Mouse (Mus musculus): ENCODE results near the gene Bbx.

Bbx gene

DNA sequence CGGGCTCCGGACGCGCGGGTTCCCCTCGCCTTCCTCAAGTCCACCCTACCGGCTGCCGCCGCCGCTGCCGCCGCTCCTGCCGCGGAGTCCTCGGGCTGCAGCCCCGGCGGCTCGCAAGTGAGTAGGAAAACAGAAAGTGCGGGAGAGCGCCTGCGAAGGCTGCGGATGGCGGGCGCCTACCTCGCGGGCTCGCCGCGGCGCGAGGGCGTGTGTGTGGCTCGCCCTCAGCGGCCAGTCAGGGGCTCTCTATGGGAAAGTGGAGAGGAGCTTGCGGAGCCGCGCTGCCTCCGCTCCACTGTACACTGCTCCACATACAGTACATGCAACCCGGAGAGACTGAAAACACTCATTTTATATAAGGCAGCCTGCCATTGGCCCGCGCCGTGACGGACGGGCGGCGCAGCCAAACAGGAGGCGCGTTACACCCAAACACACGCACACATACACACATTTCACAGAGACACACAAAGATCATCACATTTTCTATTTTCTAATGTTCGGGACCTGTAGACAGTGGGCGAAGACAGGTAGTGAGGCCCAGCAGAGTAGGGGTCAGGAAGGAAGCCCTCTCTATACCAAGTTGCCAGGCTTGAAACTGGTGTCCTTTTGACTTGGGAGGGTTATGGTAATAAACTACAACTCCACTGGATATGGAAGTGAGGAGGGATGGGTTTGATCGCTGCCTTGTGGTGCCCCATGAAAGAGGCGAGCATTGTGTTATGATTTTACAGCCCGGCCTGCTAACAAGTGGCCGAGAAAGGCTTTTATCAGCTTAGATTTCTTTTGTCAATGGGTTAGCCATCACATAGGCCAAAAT, at the start of gene Bbx:
Gene Bbx, minus strand, starts transcription at position 329 of the 817 bp plus-strand sequence.
- DNase-seq, result peak; percentile 98

- DNase-seq, result no peak
These were observed 49.7 kb upstream of the Bbx start for GRCm38 (mm10) chr16:50481892-50482291.

GRCm38 (mm10) chr16:50481341-50481740, 49.2 kb upstream of the Bbx start:
- DNase-seq, result no peak

DNA sequence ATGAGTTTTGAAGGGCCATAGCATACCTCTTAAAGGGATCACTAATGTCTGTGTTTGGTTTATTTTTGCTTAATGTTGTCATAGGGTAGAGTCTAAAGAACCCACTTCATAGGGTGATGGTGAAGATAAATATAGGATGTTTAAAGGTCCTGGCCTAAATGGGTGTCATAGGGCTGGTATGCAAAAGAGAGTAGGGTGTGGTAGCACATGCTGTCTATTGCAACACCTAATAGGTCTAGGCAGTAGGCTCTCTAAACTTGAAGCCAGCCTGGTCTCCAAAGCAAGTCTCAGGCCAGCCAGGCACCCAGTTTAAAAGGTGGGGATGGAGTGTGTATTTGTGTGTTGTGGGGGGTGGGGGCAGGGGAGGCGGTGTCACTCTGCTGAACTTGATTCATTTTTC, 46.5 kb upstream of the Bbx start:
- DNase-seq, result no peak

DNA sequence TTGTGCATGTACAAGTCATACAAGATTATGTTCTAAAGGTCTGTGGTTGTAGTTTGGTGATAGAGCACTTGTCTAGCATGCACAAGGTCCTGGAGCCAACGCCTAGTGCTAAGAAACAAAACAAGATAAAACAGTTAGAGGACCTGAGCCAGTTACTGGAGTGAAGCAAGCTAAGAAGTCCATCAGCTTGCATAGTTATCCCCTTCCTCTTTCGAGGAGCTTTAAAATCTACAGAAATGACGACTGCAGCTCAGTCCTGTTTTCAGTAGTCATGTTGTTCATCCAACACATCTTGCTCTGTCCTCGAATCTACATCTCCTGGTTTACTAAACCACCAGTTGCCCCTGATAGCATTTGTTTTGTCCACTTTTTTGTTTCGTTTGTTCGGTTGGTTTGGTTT, 45.4 kb upstream of the Bbx start:
- DNase-seq, result no peak

DNA sequence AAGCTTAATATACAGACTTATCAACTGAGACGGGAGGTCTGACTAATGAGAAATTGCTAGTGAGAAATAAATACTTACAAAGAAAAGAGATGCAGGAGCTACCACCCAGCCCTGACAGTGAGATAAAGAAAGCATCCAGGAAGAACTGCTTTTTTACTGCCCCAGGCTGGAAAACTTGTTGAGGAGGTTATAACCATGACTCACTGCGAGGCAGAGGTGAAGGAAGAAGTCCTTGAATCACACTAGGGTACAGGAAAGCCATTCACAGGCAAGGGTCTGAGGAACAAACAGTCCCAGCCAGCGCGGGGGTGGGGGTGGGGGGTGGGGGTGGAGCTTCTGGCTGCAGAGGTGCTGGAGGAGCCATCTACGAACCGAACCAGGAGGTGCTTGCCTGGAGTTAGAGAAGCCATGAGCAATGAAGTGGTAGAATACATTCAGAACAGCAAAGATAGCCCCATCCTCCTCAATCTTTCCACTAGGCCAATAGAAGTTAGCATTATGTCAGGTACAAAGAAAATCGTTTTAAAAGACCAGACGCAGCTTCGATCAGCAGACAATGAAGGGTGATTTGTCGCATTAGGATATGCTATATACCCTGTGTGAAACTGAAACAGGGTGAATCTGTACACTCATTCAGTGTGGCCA, 30.2 kb upstream of the Bbx start:
- DNase-seq, result no peak

GRCm38 (mm10) chr16:50459146-50459545, 27.0 kb upstream of the Bbx start:
- no peak for DNase-seq

- DNase-seq, result no peak
These were observed 23.9 kb upstream of the Bbx start for GRCm38 (mm10) chr16:50456053-50456452.

GRCm38 (mm10) chr16:50449086-50449485, 16.9 kb upstream of the Bbx start:
- no peak for DNase-seq

DNA sequence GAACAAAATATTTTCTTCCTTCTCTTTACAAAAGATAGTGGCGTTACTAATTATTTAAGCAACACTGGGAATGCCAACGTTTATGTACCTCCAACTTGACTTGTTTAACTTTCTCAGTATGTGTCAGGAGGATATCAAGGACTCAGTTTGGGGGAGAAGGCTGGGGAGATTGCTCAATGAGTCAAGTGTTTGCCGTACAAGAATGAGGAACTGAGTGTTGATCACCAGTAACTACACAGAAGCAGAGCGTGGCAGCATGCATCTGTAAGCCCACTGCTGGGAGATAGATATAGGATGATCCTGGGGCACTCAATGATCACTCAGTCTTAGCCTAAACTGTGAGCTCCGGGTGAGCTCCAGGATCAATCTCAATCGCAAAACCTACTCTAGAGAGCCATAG, 12.8 kb upstream of the Bbx start:
- DNase-seq, result no peak

DNA sequence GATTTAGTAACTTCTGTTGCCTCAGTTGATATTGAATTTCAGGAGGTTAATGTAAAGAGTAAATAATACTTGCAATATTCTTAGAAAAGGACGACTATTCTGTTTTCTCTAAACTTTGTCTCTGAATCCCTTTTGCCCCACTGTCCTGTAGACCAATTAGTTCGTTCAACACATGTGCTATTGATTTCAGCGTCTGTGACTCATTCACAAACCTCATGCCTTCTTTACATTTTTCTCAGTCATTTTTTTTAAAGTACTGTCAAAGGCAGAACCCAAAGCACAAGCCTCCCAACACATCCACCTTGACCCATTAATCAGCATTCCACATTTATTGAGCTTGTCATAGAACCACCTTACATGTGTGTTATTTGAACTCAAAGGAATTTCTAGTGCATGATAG, 6.6 kb upstream of the Bbx start:
- DNase-seq, result no peak

DNA sequence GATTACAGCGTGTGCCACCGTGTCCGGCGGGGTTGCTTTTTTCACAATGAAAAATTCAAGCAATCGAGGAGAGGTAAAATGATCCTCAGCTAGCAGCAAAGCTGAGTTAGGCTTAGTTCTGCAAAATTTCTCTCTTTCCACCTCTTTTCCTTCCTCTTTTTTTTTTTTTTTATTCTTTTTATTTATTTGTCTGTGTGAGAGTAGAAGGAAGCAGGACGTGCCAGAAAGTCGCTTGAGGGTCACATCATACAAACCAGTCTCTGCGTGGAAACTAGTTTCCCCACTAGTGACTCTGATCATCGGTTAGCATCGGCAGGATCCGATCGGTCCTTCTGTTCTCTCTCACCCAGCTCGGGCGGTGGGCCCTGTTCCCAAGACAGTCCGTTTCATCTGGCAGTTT, 5.6 kb upstream of the Bbx start:
- no peak for DNase-seq

GRCm38 (mm10) chr16:50437331-50437730, 5.1 kb upstream of the Bbx start:
- DNase-seq, result no peak

- peak; percentile 33 for DNase-seq
These were observed 894 bp downstream of the Bbx start for GRCm38 (mm10) chr16:50431011-50431981.

DNA sequence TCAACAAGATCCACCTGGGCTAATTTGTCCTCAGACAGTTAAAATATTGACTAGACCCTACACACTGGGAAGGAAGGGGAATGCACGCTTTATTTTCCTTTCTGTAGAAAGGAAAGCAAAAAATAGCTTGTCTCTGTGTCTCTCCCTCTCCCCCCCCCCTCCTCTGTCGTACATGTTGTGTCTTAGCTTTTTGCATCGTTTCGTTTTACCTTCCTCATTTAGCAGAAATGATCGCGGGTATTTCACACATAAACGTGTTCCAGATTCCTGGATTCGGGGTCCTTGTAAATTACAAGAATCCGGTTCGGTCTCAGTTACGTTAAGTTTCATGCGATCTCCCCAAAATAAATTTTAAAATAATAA, 1.7 kb downstream of the Bbx start:
- no peak for DNase-seq

DNA sequence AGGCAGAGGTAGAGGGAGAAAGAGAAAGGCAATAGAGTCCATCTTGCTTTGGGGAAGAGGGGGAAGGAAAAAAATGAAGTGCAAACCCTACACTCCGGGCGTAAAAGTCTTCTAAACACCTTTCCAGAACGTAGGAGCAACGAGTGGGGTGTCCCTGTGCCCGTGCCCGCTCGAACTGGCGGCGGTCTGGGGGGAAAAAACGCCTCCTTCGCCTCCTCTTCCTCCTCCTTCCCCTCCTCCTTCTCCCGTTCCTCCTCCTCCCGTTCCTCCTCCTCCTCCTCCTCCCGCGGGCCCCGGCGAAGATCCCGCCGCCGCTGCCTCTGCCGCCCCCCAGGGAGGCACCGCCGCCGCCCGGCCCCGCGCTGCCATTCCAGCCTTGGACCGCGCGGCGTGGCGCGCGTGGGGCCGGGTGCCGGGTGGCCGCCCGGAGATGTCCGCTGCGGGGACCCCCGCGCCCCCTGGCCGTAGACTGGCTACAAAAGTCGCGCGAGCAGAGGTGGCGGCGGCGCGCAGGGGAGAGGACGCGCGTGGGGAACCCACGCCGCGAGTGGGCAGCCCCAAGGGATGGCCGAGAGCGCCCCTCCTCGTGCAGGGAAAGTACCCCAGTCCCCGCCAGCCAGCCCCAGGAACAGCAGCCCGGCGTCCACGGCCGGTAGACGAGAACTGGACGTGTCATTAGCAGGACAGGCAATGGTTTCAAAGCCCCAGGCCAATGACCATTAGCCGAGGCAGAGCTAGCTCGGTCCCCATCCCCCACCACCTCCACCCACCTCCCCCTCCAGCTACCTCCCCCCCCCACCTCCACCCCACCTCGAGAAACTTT, 2.3 kb downstream of the Bbx start:
- peak; percentile 24 for DNase-seq

- DNase-seq, result peak; percentile 12
These were observed 3.1 kb downstream of the Bbx start for GRCm38 (mm10) chr16:50428871-50429691.

DNA sequence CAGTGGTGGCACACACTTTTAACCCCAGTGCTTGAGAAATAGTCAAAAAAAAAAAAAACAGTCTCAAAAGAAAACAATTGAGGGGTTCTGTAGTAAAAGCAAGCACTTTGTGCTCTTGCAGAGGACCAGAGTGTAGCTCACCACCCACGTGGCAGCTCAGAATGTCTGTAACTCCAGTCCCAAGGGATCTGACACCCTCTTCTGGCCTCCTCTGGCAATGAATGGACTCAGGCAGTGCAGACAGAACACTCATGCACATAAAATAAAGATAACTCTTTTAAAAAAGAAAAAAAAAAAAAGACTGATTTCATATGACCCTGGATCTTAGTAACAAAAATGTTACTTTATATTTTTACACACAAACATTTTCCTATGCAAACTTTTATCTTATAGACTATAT, 12.1 kb downstream of the Bbx start:
- no peak for DNase-seq

DNA sequence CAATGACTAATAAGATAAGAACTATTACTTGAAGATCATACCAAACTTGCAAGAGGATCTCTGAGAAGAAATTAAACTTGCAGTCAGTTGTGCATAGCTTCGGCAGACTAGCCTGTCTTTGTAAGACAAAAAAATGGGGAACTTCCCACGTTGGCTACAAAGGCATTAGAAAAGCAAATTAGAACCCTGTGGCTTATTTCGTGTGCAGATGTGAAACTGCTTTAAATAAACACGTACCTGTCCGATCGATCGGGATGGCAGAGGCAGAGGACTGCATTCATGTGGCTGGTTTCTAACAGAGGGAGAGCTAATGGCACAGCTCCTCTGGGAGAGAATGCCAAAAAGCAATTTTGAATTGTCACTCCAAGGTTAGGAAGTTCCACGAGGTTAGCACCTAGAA, 16.8 kb downstream of the Bbx start:
- DNase-seq, result no peak

DNA sequence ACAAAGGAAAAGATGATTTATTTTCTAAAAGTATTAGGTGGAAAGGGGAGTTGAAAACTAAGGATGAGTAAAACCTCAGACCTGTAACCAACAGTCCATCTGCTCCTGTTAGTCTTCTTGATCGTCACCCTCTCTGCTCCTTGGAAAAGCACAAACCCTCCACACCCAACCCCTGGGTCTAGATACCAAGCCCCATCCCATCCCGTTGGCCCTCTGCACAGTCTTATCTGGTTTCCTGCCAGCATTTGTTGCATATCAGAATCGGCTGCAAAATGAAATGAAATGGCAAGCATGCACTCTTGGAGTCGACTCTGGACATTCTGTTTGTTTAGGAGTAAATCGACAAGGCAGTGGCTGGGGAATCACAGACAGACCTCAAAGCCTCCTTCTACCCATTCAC, 29.3 kb downstream of the Bbx start:
- DNase-seq, result no peak

- DNase-seq, result no peak
These were observed 32.4 kb downstream of the Bbx start for GRCm38 (mm10) chr16:50399775-50400174.

DNA sequence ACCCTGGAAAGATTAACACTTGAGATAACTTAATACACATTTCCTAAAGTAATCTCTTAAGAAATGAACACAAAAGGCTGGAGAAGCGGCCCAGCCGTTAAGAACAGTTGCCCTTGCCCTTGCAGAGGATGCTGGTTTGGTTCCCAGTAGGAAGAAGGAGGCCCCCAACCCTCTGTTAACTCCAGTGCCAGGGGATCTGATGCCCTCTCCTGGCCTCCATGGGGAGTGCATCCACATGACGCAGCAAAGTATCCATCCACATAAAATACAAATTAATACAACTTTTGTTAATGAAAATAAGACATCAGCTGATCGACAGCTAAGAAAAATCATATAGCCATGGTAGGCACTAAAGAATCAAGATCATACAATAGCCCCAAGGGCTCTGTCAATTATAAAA, 33.6 kb downstream of the Bbx start:
- DNase-seq, result no peak

Data from right cerebral cortex, adult 18-20 months (tissue).